Mouse (Mus musculus) WW6 (cell line): Measurements from ENCODE around the gene Zranb3.
"Not testable (repeated sequence)": the region's sequence is repeated elsewhere in the genome, so short reads cannot be mapped to it uniquely, and the experiment has no call there.

Experiments
- DNase-seq: peaks from one replicate; pipeline ENCODE4 v3.0.0-alpha.2; 2013; ENCODE audit warnings: low read depth, low spot score

Gene Zranb3

DNA sequence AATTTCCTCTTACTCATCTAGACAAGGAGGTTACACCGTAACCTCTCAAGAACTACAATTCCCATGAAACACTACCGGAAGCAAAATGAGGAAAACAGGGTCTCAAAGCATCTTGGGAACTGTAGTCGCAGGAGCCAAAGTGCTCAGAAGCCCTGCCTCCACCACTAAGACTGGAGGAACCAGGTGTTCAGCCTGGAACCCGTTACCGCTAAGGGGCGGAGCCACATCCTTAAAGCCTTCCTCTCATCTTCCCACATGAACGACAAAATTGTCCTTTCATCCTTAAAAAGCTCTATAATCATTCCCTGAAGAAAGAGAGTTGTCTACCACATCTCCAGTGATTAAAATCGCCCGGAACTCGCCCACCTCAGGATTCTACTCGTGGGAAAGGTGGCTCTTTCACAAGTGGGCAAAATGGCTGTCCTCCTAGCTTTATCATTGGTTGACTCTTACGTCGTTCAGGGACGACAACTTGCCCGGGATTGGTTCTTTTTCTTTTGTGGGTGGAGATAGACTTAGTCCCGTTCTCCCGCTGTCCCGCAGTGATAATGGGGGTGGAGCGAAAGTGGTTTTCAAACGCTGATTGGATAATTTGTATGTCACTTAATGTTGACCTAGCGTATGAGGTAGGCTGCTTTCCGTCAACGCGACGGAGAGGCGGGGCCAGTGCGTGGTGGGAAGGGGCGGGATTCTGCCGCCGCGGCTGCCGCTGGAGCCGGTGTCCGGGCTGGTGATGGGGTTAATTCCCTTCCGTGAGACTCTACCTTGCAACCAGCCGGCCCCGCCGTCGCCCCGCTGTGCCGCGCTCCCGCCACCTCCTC is at the start of gene Zranb3, which contains the start of gene R3hdm1:
Gene Zranb3 (minus strand): TSS at position 407 of the 821 bp plus-strand sequence.
Gene R3hdm1 (plus strand): TSS at position 661 of the 821 bp plus-strand sequence.
- peak; percentile 97 for DNase-seq

DNA sequence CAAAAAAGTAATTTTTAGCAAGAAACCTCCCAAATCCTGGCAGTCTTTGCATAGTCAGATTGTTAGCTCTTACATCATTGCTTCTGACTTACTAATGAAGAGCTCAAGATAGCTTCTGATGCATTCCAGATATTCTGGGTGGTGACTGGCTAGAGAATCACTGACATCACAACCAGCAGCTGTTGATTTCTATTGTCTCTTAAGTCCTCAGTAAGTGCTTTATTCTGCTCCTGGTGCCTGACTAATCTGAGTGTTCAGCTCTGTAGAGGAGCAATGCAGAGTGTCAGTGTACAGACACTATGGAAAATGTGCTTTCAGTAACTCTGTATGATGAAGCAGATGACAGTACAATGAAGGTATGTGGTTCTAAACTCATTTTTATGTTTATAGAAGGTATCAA is 38.9 kb upstream of the Zranb3 start:
- no peak for DNase-seq

- no peak for DNase-seq
These were observed 38.2 kb upstream of the Zranb3 start for GRCm38 (mm10) chr1:128141039-128141438.

DNA sequence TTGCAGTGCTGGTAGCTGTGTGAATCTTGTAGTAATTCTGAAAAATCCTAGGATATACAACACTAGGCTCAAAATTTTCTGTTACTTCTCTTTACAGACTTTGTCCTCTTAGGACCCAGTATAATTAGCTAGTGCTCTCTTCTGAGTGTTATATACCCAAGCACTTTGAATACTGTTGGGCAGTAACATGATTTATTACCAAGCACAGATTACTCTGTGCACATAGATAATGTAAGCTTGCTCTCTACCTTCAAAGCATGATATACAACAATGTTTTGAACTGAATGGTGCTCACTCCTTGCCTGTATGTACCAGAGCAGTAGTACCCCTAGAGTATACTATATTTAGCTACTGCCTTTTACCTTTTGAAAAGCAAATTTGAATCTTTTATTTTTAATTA is 33.4 kb upstream of the Zranb3 start:
- DNase-seq: not testable (repeated sequence)

- DNase-seq: no peak
These were observed 18.2 kb upstream of the Zranb3 start for GRCm38 (mm10) chr1:128120913-128121627.

- DNase-seq: no peak
These were observed 757 bp upstream of the Zranb3 start for GRCm38 (mm10) chr1:128103520-128104088.

DNA sequence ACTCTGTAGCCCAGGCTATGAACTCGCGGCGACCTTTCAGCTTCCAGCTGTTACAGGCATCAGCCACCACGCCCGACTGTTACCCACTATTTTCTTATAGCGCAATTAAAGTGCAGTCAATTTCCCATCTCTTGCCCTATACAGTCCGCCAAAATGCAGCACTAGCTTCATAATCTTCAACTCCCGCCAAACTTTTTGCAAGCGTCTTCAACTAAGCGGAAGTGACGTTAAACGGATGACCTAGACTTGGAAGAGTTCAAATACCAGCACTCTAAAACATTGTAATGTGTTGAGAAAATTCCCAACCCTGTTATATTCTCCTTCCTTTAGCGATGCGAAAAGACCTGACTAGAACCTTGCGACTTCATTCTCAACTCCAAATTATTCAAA is 601 bp downstream of the Zranb3 start:
- no peak for DNase-seq

- DNase-seq: no peak
These were observed 4.5 kb downstream of the Zranb3 start for GRCm38 (mm10) chr1:128098309-128098708.

- no peak for DNase-seq
These were observed 8.2 kb downstream of the Zranb3 start for GRCm38 (mm10) chr1:128094686-128095085.

DNA sequence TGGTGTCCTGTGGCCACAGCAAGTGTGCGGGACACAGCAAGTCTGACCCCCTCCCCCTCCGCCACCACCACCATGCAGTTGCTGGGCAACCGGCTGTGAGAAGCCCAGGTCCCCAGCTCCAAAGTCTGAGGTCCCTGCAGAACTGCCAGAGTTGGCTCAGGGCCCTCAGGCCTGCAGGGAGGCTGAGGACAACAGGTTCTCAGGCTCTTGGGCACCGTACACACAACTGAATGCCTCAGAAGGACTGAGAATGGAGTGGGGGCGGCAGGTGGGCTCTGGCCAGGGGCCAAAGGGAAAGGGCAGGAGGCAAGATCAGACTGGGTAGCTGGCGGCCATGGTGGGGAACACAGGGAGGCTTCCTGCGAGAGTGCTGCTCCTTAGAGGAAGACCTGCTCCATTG is 20.0 kb downstream of the Zranb3 start:
- DNase-seq: no peak

- no peak for DNase-seq
These were observed 21.0 kb downstream of the Zranb3 start for GRCm38 (mm10) chr1:128081873-128082272.

DNA sequence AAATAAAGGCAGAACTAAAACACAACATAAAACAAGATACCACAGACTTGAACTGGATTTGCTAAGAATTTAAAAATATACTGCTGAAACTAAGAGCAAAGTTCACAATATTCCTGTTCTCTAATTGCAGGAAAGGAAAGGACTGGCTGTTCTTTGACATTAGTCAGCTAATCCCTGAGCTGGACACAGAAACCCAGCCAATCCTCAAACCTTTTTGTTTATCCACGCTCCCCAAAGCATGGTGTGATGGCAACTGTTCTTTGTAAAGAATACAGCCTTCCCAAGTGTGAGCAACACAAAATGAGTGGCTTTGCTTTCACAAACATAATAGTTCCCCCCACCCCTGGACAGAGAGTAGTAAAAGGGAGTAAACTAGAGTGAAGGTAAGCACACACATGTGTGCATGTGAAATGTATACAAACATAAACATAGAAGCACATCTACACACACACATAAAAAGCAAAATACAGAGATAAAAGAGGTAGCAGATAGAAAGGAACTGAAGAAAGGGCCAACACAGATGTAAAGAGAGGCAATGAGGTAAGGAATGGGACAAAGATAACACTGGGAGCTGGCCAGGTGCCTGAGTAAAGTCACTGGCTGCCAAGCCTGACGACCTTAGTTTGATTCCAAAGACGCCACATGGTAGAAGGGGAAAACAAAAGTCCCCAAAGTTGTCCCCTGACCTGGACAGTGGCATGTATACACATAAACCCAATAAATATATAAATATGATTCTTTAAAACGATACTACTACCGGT is 21.7 kb downstream of the Zranb3 start:
- DNase-seq: no peak

DNA sequence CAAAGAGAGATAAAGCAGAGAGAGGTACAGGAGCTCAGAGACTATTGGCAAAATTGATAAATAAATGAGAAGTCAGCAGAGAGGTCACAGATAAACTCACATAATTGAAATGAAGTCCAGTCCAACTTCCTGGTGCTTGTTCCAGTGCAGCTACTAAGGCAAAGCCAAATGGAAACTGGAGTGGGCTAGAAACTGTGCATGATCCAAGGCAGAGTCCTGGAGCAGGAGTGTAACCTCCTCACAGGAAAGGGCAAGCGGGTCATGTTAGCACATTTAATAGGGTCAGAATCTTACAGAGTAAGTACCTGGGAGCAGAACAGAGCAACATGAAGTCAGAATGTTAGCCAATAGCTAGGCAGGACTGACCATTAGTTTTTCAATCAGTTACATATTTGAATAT is 24.2 kb downstream of the Zranb3 start:
- DNase-seq: no peak

GRCm38 (mm10) chr1:128077788-128078187 is 25.1 kb downstream of the Zranb3 start:
- no peak for DNase-seq

DNA sequence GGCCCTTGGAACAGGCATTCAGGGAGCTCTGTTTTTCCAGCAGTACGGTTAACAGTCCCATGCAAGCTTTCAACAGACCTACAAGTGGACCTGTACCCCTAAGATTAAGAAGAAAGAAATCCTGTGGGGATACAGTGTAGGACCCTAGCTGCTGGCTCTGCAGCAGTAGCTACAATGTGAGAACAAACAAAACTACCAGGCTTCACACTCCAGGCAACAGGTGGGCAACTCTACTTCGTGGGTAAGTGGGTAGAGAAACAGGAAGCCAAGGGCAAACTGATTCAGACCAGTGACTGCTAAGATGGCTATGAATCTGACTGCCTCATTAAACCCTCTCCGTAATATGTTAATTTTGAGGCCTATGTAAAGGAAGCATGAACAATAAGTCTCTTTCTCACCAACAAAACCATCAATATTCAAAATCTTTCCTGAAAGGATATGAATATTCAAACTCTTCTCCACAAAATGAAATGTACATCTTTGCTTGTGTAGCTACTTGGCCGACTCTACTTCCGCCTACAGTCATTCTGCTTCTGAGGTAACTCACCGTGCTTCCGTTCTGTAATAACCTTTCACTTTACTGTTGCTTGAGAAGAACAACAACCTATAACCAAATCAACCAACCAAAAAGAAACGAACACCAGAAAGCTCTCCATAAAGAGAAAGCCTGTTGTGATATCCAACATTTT is 25.9 kb downstream of the Zranb3 start:
- no peak for DNase-seq

GRCm38 (mm10) chr1:128073051-128073450 is 29.8 kb downstream of the Zranb3 start:
- no peak for DNase-seq

GRCm38 (mm10) chr1:128070003-128070402 is 32.8 kb downstream of the Zranb3 start:
- no peak for DNase-seq

DNA sequence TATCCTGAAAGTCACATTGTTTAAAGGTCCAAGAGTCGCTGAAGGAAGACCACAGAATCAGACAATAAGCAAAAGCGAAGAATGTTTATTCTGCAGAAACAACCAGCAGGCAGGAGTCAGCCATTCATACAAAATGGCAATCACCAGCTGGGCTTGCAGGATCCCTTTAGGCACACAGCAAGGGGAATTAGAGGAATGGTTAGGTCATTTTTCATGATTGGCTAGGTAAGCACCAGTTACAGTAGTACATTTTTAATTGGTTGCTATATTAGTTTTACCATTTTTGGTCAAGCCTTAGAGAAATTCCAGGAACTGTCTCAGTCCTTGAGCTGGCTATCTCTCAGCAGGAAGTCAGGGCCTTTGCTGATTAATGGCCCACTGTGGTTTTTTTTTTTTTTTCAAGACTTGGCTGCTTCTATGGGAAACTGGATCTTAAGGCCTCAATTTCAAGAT is 33.9 kb downstream of the Zranb3 start:
- no peak for DNase-seq

DNA sequence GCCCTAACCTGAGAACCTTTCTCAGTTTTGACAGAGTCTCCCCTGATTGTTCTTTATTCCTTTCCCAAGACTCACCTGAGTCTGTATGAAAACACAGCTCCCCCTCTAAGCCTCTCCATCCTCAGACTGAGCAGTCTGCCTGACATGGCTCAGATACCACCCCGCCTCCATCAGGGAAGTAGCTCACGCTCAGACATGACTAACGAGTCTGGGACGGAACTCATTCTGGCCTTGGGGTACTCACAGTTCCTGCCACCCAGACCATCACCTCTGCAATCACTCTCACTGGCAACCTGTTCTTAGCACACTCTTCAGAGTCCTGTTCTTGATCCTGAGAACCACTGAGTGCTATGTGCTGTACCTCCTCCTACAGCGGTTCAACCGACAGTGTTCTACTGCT is 38.1 kb downstream of the Zranb3 start:
- DNase-seq: no peak

GRCm38 (mm10) chr1:128062167-128062566 is 40.7 kb downstream of the Zranb3 start:
- no peak for DNase-seq

GRCm38 (mm10) chr1:128061401-128061800 is 41.4 kb downstream of the Zranb3 start:
- DNase-seq: no peak
